Mouse (Mus musculus): ENCODE data around the gene Timm29. TPM values are rescaled to one million over a fixed set of nuclear protein-coding genes. Genes with fewer than 3 reads are reported as not detected.

The Timm29 gene
- total RNA-seq, 1 experiment from 2014 or later, result 52.2 TPM

DNA sequence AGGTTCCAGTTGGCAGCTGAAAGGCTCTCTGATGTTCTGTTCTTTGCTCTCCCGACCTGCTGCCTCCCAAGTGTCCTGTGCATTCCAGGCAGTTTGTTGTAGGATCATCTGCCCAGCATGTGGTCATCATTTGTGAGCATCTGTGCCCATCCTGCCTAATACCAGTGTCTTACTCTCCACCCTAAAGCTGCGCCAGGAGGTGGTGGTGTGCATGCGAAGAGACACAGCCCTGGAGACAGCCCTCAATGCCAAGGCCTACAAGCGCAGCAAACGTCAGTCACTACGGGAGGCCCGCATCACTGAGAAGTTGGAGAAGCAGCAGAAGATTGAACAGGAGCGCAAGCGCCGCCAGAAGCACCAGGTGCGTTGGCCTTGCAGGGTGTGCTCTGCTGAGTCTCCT, 46.5 kb downstream of the Timm29 start:
- ATAC-seq (replicated peaks in 1 of 2; ENCODE audit: insufficient read depth in 1 of 2, low FRiP score in 2 of 2, low TSS enrichment in 1 of 2, low read depth in 1 of 2, poor library complexity in 2 of 2, severe bottlenecking in 2 of 2), result no peak

Other genes with a start within 250 kb of the Timm29 start
- gene Ilf3, start 224.9 kb upstream of the Timm29 start, total RNA-seq (2017), result 98.6 and 163 TPM in 2 replicates
- 19.3 and 23.4 TPM in 2 replicates for gene Qtrt1, start 180.9 kb upstream of the Timm29 start, total RNA-seq (2017)
- gene Dnm2, start 167.8 kb upstream of the Timm29 start, total RNA-seq (2017), result 80.9 and 87.0 TPM in 2 replicates
- gene Tmed1, start 82.5 kb upstream of the Timm29 start, total RNA-seq (2017), result 9.7 and 18.0 TPM in 2 replicates
- gene AB124611, start 66.5 kb upstream of the Timm29 start, total RNA-seq (2017), result 11.5 and 19.4 TPM in 2 replicates
- 21.0 and 26.5 TPM in 2 replicates for gene Carm1, start 45.8 kb upstream of the Timm29 start, total RNA-seq (2017)
- 12.3 and 12.4 TPM in 2 replicates for gene Yipf2, start 106 bp downstream of the Timm29 start, total RNA-seq (2017)
- 70.1 and 86.5 TPM in 2 replicates for gene Smarca4, start 23.4 kb downstream of the Timm29 start, total RNA-seq (2017)
- 22.2 and 22.4 TPM in 2 replicates for gene Ldlr, start 130.8 kb downstream of the Timm29 start, total RNA-seq (2017)
- gene Spc24, start 167.6 kb downstream of the Timm29 start, total RNA-seq (2017), result 79.7 and 117 TPM in 2 replicates
- 3.9 and 4.3 TPM in 2 replicates for gene Kank2, start 206.0 kb downstream of the Timm29 start, total RNA-seq (2017)
- not detected in 2 replicates for gene Angptl8, start 242.8 kb downstream of the Timm29 start, total RNA-seq (2017)

Data from hematopoietic stem cell, adult 5-6 weeks (primary cell).